Mouse (Mus musculus): ENCODE measurements at regions not wholly inside any gene's neighbourhood (a gene's known extent, or its start where the extent isn't known, plus 50 kb on each side); places are given as distances from the start of the nearest gene placed in this dataset.

- no peaks in the 10 kb centered on the region for H3K27me3 ChIP-seq (replicated peaks)
- no peak overlapping the region for H3K4me2 ChIP-seq (replicated peaks)
- no peak overlapping the region for H3K27ac ChIP-seq
- H3K9ac ChIP-seq, result no peak overlapping the region
- no peaks in the 10 kb centered on the region for H3K4me1 ChIP-seq
- no peak overlapping the region for H3K4me3 ChIP-seq
- no peak for ATAC-seq (ENCODE audit: low FRiP score, low read depth)
- WGBS, result 83% methylated on average over 2 of the region's 2 CpGs
- H3K9me3 ChIP-seq, result no peaks in the 10 kb centered on the region
- H3K36me3 ChIP-seq, result no peaks in the 10 kb centered on the region
Observed at GRCm38 (mm10) chr2:75329598-75329997, 329.5 kb upstream of the Hnrnpa3 start.

- WGBS, result 77% methylated on average over 2 of the region's 2 CpGs
Observed at GRCm38 (mm10) chr2:75341310-75341709, 317.8 kb upstream of the Hnrnpa3 start.

GRCm38 (mm10) chr2:75341726-75342280 lies 317.3 kb upstream of the Hnrnpa3 start:
- Histone ChIP-seq H3K9me3 (no peaks in the 10 kb centered on the region), H3K27me3 (replicated peaks) (no peaks in the 10 kb centered on the region), H3K27ac (no peak overlapping the region), H3K4me2 (replicated peaks) (no peak overlapping the region), H3K36me3 (no peaks in the 10 kb centered on the region), H3K4me1 (no peaks in the 10 kb centered on the region), H3K9ac (no peak overlapping the region), H3K4me3 (no peak overlapping the region)
- WGBS, result 85% methylated on average over 6 of the region's 6 CpGs
- ATAC-seq (ENCODE audit: low FRiP score, low read depth), result no peak

More at GRCm38 (mm10) chr2:75341310-75341709, 317.8 kb upstream of the Hnrnpa3 start:
- no peaks in the 10 kb centered on the region for H3K36me3 ChIP-seq
- no peak overlapping the region for H3K27ac ChIP-seq
- H3K4me1 ChIP-seq, result no peaks in the 10 kb centered on the region
- H3K4me3 ChIP-seq, result no peak overlapping the region
- no peak overlapping the region for H3K4me2 ChIP-seq (replicated peaks)
- no peaks in the 10 kb centered on the region for H3K27me3 ChIP-seq (replicated peaks)
- no peak for ATAC-seq (ENCODE audit: low FRiP score, low read depth)
- no peak overlapping the region for H3K9ac ChIP-seq
- H3K9me3 ChIP-seq, result no peaks in the 10 kb centered on the region

- Histone ChIP-seq H3K9ac (no peak overlapping the region), H3K4me1 (no peaks in the 10 kb centered on the region), H3K27me3 (replicated peaks) (no peaks in the 10 kb centered on the region), H3K27ac (no peak overlapping the region), H3K4me3 (no peak overlapping the region), H3K4me2 (replicated peaks) (no peak overlapping the region), H3K36me3 (no peaks in the 10 kb centered on the region), H3K9me3 (no peaks in the 10 kb centered on the region)
- WGBS, result 65% methylated on average over 3 of the region's 3 CpGs
- ATAC-seq (ENCODE audit: low FRiP score, low read depth), result no peak
Observed at GRCm38 (mm10) chr2:75350902-75351301, 308.2 kb upstream of the Hnrnpa3 start.

- Histone ChIP-seq H3K4me2 (replicated peaks) (no peak overlapping the region), H3K4me3 (no peak overlapping the region), H3K27me3 (replicated peaks) (no peaks in the 10 kb centered on the region), H3K36me3 (no peaks in the 10 kb centered on the region), H3K9me3 (no peaks in the 10 kb centered on the region), H3K27ac (no peak overlapping the region), H3K4me1 (no peaks in the 10 kb centered on the region), H3K9ac (no peak overlapping the region)
- ATAC-seq (ENCODE audit: low FRiP score, low read depth), result no peak
- 89% methylated on average over 5 of the region's 5 CpGs for WGBS
Observed at GRCm38 (mm10) chr2:75351965-75352364, 307.1 kb upstream of the Hnrnpa3 start.

GRCm38 (mm10) chr2:75352564-75352963 lies 306.5 kb upstream of the Hnrnpa3 start:
- no peak overlapping the region for H3K9ac ChIP-seq
- H3K27ac ChIP-seq, result no peak overlapping the region
- 76% methylated on average over 4 of the region's 4 CpGs for WGBS
- no peaks in the 10 kb centered on the region for H3K27me3 ChIP-seq (replicated peaks)
- no peak for ATAC-seq (ENCODE audit: low FRiP score, low read depth)
- no peaks in the 10 kb centered on the region for H3K9me3 ChIP-seq
- no peak overlapping the region for H3K4me2 ChIP-seq (replicated peaks)
- no peaks in the 10 kb centered on the region for H3K36me3 ChIP-seq
- H3K4me3 ChIP-seq, result no peak overlapping the region
- no peaks in the 10 kb centered on the region for H3K4me1 ChIP-seq

- H3K27ac ChIP-seq, result no peak overlapping the region
- no peak overlapping the region for H3K9ac ChIP-seq
- 74% methylated on average over 8 of the region's 8 CpGs for WGBS
- no peaks in the 10 kb centered on the region for H3K36me3 ChIP-seq
- no peaks in the 10 kb centered on the region for H3K27me3 ChIP-seq (replicated peaks)
- no peaks in the 10 kb centered on the region for H3K9me3 ChIP-seq
- H3K4me3 ChIP-seq, result no peak overlapping the region
- ATAC-seq (ENCODE audit: low FRiP score, low read depth), result no peak
- H3K4me2 ChIP-seq (replicated peaks), result no peak overlapping the region
- H3K4me1 ChIP-seq, result no peaks in the 10 kb centered on the region
Observed at GRCm38 (mm10) chr2:75356691-75357375, 302.2 kb upstream of the Hnrnpa3 start.

GRCm38 (mm10) chr2:75357516-75357915 lies 301.5 kb upstream of the Hnrnpa3 start:
- WGBS, result 79% methylated on average over 2 of the region's 2 CpGs
- no peak overlapping the region for H3K4me2 ChIP-seq (replicated peaks)
- H3K9ac ChIP-seq, result no peak overlapping the region
- H3K4me1 ChIP-seq, result no peaks in the 10 kb centered on the region
- no peak overlapping the region for H3K27ac ChIP-seq
- H3K4me3 ChIP-seq, result no peak overlapping the region
- no peaks in the 10 kb centered on the region for H3K9me3 ChIP-seq
- no peaks in the 10 kb centered on the region for H3K36me3 ChIP-seq
- ATAC-seq (ENCODE audit: low FRiP score, low read depth), result no peak
- H3K27me3 ChIP-seq (replicated peaks), result no peaks in the 10 kb centered on the region

- WGBS, result 89% methylated on average over 3 of the region's 3 CpGs
- no peak for ATAC-seq (ENCODE audit: low FRiP score, low read depth)
- no peak overlapping the region for H3K9ac ChIP-seq
- H3K27me3 ChIP-seq (replicated peaks), result no peaks in the 10 kb centered on the region
- no peaks in the 10 kb centered on the region for H3K9me3 ChIP-seq
- H3K4me1 ChIP-seq, result no peaks in the 10 kb centered on the region
- H3K36me3 ChIP-seq, result no peaks in the 10 kb centered on the region
- H3K27ac ChIP-seq, result no peak overlapping the region
- no peak overlapping the region for H3K4me2 ChIP-seq (replicated peaks)
- H3K4me3 ChIP-seq, result no peak overlapping the region
Observed at GRCm38 (mm10) chr2:75360936-75361335, 298.1 kb upstream of the Hnrnpa3 start.

- H3K9ac ChIP-seq, result no peak overlapping the region
- H3K4me3 ChIP-seq, result no peak overlapping the region
- ATAC-seq (ENCODE audit: low FRiP score, low read depth), result no peak
- WGBS, result 80% methylated on average over 5 of the region's 5 CpGs
- H3K4me1 ChIP-seq, result no peaks in the 10 kb centered on the region
- H3K36me3 ChIP-seq, result no peaks in the 10 kb centered on the region
- no peaks in the 10 kb centered on the region for H3K9me3 ChIP-seq
- no peaks in the 10 kb centered on the region for H3K27me3 ChIP-seq (replicated peaks)
- H3K4me2 ChIP-seq (replicated peaks), result no peak overlapping the region
- H3K27ac ChIP-seq, result no peak overlapping the region
Observed at GRCm38 (mm10) chr2:75376666-75377065, 282.4 kb upstream of the Hnrnpa3 start.

GRCm38 (mm10) chr2:75385551-75386263 lies 273.4 kb upstream of the Hnrnpa3 start:
- Histone ChIP-seq H3K27me3 (replicated peaks) (no peaks in the 10 kb centered on the region), H3K4me1 (no peaks in the 10 kb centered on the region), H3K9ac (no peak overlapping the region), H3K4me3 (no peak overlapping the region), H3K27ac (no peak overlapping the region), H3K36me3 (no peaks in the 10 kb centered on the region), H3K9me3 (no peaks in the 10 kb centered on the region), H3K4me2 (replicated peaks) (no peak overlapping the region)
- no peak for ATAC-seq (ENCODE audit: low FRiP score, low read depth)
- WGBS, result 60% methylated on average over 7 of the region's 7 CpGs

GRCm38 (mm10) chr2:75386636-75387035 lies 272.4 kb upstream of the Hnrnpa3 start:
- Histone ChIP-seq H3K27me3 (replicated peaks) (no peaks in the 10 kb centered on the region), H3K36me3 (no peaks in the 10 kb centered on the region), H3K4me3 (no peak overlapping the region), H3K9me3 (no peaks in the 10 kb centered on the region), H3K27ac (no peak overlapping the region), H3K4me2 (replicated peaks) (no peak overlapping the region), H3K4me1 (no peaks in the 10 kb centered on the region), H3K9ac (no peak overlapping the region)
- ATAC-seq (ENCODE audit: low FRiP score, low read depth), result no peak
- 93% methylated on average over 3 of the region's 3 CpGs for WGBS

All from neural tube, embryonic 12.5 days (tissue).